Mouse (Mus musculus) embryonic facial prominence, embryonic 10.5 days (tissue): ENCODE results near the gene Srd5a1. TPM values are rescaled to one million over a fixed set of nuclear protein-coding genes. Genes with fewer than 3 reads are reported as not detected.
A peak's percentile ranks its signal among the peaks of the same experiment; 100 is the strongest.
"Not testable (repeated sequence)": the region's sequence is repeated elsewhere in the genome, so short reads cannot be mapped to it uniquely, and the experiment has no call there.

Source experiments
- DNase-seq: peaks from one replicate; pipeline ENCODE4 v3.0.0-alpha.2; 2017; ENCODE audit warnings: low spot score
- H3K27ac ChIP-seq: fragments of 300-500 bp; sonication (generic); replicated peaks from 2 replicates; pipeline ENCODE4 v1.5.1; 2016; ENCODE audit warnings: mild to moderate bottlenecking
- H3K27me3 ChIP-seq: fragments of 300-500 bp; sonication (generic); replicated peaks from 2 replicates; pipeline ENCODE4 v1.6.1; 2016; ENCODE audit warnings: low read depth, mild to moderate bottlenecking; ENCODE audit not compliant: poor library complexity, severe bottlenecking
- H3K36me3 ChIP-seq: fragments of 300-500 bp; sonication (generic); replicated peaks from 2 replicates; pipeline ENCODE4 v1.6.1; 2016; ENCODE audit warnings: mild to moderate bottlenecking, moderate library complexity
- H3K4me1 ChIP-seq: fragments of 300-500 bp; sonication (generic); 2 replicates; pipeline ENCODE4 v1.6.1; 2016
- H3K4me3 ChIP-seq: fragments of 300-500 bp; sonication (generic); 2 replicates; pipeline ENCODE4 v1.5.1; 2016; ENCODE audit warnings: mild to moderate bottlenecking, moderate library complexity
- H3K9me3 ChIP-seq: fragments of 300-500 bp; sonication (generic); 2 replicates; pipeline ENCODE4 v1.6.1; 2016; ENCODE audit warnings: mild to moderate bottlenecking
- WGBS: fragments of 180-500 bp; shearing (Covaris S2); methylation state at CpG from one replicate; pipeline ENCODE4 v1.1.7; 2016; 5-methylcytosine and 5-hydroxymethylcytosine counted together
- polyA plus RNA-seq: library from polyadenylated mRNA; unstranded; fragments of >200 nt; fragmentation: Nextera tagmentation; extraction: Ambion mirVana; gene quantifications from 2 replicates; pipeline ENCODE4 v1.2.1, GENCODE M21; 2016

Srd5a1 gene
- polyA plus RNA-seq, 1 experiment from 2014 or later = 29.0 TPM

GRCm38 (mm10) chr13:69610751-69611397 lies 368 bp downstream of the Srd5a1 start:
- peak overlapping the region; percentile 96 for H3K4me3 ChIP-seq
- H3K27me3 ChIP-seq = peaks cover 10% of the 10 kb centered on the region
- DNase-seq = no peak
- peaks cover 30% of the 10 kb centered on the region for H3K36me3 ChIP-seq
- peaks cover 23% of the 10 kb centered on the region for H3K4me1 ChIP-seq
- H3K27ac ChIP-seq = peak overlapping the region; percentile 94
- H3K9me3 ChIP-seq = no peaks in the 10 kb centered on the region
- under 1% methylated on average over 40 of the region's 40 CpGs for WGBS

- WGBS = 87% methylated on average over 8 of the region's 8 CpGs
- no peak for DNase-seq
- Histone ChIP-seq H3K27me3 (peaks cover 10% of the 10 kb centered on the region), H3K27ac (no peak overlapping the region), H3K9me3 (no peaks in the 10 kb centered on the region), H3K4me3 (no peak overlapping the region), H3K36me3 (peaks cover 8% of the 10 kb centered on the region), H3K4me1 (peaks cover 23% of the 10 kb centered on the region)
Measured at GRCm38 (mm10) chr13:69608734-69609133, 2.5 kb downstream of the Srd5a1 start.

GRCm38 (mm10) chr13:69604670-69605069 lies 6.6 kb downstream of the Srd5a1 start:
- no peak for DNase-seq
- no peaks in the 10 kb centered on the region for H3K36me3 ChIP-seq
- 79% methylated on average over 1 of the region's 1 CpGs for WGBS

GRCm38 (mm10) chr13:69601321-69601720 lies 9.9 kb downstream of the Srd5a1 start:
- Histone ChIP-seq H3K36me3 (no peaks in the 10 kb centered on the region), H3K9me3 (no peaks in the 10 kb centered on the region), H3K27me3 (no peaks in the 10 kb centered on the region), H3K4me3 (no peak overlapping the region), H3K27ac (no peak overlapping the region), H3K4me1 (no peaks in the 10 kb centered on the region)
- WGBS = 89% methylated on average over 5 of the region's 5 CpGs
- no peak for DNase-seq

More at GRCm38 (mm10) chr13:69604670-69605069, 6.6 kb downstream of the Srd5a1 start:
- Histone ChIP-seq H3K9me3 (no peaks in the 10 kb centered on the region), H3K27ac (no peak overlapping the region), H3K4me1 (peaks cover 2% of the 10 kb centered on the region; the same call in 1 of the 2 replicates), H3K4me3 (no peak overlapping the region), H3K27me3 (peaks cover 7% of the 10 kb centered on the region)

GRCm38 (mm10) chr13:69600863-69601262 lies 10.4 kb downstream of the Srd5a1 start:
- H3K27me3 ChIP-seq, H3K4me3 ChIP-seq, DNase-seq, H3K36me3 ChIP-seq, H3K9me3 ChIP-seq, H3K27ac ChIP-seq, H3K4me1 ChIP-seq: not testable (repeated sequence)
- 88% methylated on average over 5 of the region's 5 CpGs for WGBS

- Histone ChIP-seq H3K9me3 (no peaks in the 10 kb centered on the region), H3K4me3 (no peak overlapping the region), H3K27ac (no peak overlapping the region), H3K27me3 (no peaks in the 10 kb centered on the region), H3K4me1 (no peaks in the 10 kb centered on the region), H3K36me3 (no peaks in the 10 kb centered on the region)
- WGBS = 94% methylated on average over 10 of the region's 10 CpGs
- DNase-seq = no peak
Measured at GRCm38 (mm10) chr13:69598867-69599266, 12.4 kb downstream of the Srd5a1 start.

- Histone ChIP-seq H3K27ac (no peak overlapping the region), H3K4me3 (no peak overlapping the region), H3K27me3 (no peaks in the 10 kb centered on the region), H3K4me1 (no peaks in the 10 kb centered on the region; the same call in 1 of the 2 replicates), H3K36me3 (no peaks in the 10 kb centered on the region), H3K9me3 (no peaks in the 10 kb centered on the region)
- 93% methylated on average over 2 of the region's 2 CpGs for WGBS
- no peak for DNase-seq
Measured at GRCm38 (mm10) chr13:69596515-69596914, 14.7 kb downstream of the Srd5a1 start.

GRCm38 (mm10) chr13:69595911-69596310 lies 15.3 kb downstream of the Srd5a1 start:
- no peaks in the 10 kb centered on the region for H3K9me3 ChIP-seq
- no peak overlapping the region for H3K4me3 ChIP-seq
- no peak overlapping the region for H3K27ac ChIP-seq
- DNase-seq = no peak
- WGBS = 91% methylated on average over 6 of the region's 6 CpGs
- H3K4me1 ChIP-seq = no peaks in the 10 kb centered on the region; the same call in 1 of the 2 replicates
- no peaks in the 10 kb centered on the region; the same call in 1 of the 2 replicates for H3K36me3 ChIP-seq
- no peaks in the 10 kb centered on the region for H3K27me3 ChIP-seq

- no peaks in the 10 kb centered on the region for H3K27me3 ChIP-seq
- no peak overlapping the region for H3K4me3 ChIP-seq
- no peaks in the 10 kb centered on the region; the same call in 1 of the 2 replicates for H3K36me3 ChIP-seq
- no peaks in the 10 kb centered on the region for H3K9me3 ChIP-seq
- DNase-seq = no peak
- H3K4me1 ChIP-seq = no peaks in the 10 kb centered on the region; the same call in 1 of the 2 replicates
- no peak overlapping the region for H3K27ac ChIP-seq
- 84% methylated on average over 7 of the region's 7 CpGs for WGBS
Measured at GRCm38 (mm10) chr13:69594577-69595256, 16.5 kb downstream of the Srd5a1 start.

GRCm38 (mm10) chr13:69593453-69593852 lies 17.8 kb downstream of the Srd5a1 start:
- 85% methylated on average over 8 of the region's 8 CpGs for WGBS
- Histone ChIP-seq H3K4me3 (no peak overlapping the region), H3K9me3 (no peaks in the 10 kb centered on the region), H3K27ac (no peak overlapping the region), H3K4me1 (no peaks in the 10 kb centered on the region; the same call in 1 of the 2 replicates), H3K36me3 (no peaks in the 10 kb centered on the region; the same call in 1 of the 2 replicates), H3K27me3 (no peaks in the 10 kb centered on the region)
- DNase-seq = no peak

- Histone ChIP-seq H3K4me1 (no peaks in the 10 kb centered on the region; the same call in 1 of the 2 replicates), H3K27me3 (no peaks in the 10 kb centered on the region), H3K9me3 (no peaks in the 10 kb centered on the region), H3K4me3 (no peak overlapping the region), H3K27ac (no peak overlapping the region), H3K36me3 (no peaks in the 10 kb centered on the region; the same call in 1 of the 2 replicates)
- 72% methylated on average over 8 of the region's 8 CpGs for WGBS
- no peak for DNase-seq
Measured at GRCm38 (mm10) chr13:69592226-69592625, 19.0 kb downstream of the Srd5a1 start.

GRCm38 (mm10) chr13:69591338-69591737 lies 19.9 kb downstream of the Srd5a1 start:
- Histone ChIP-seq H3K36me3 (no peaks in the 10 kb centered on the region; the same call in 1 of the 2 replicates), H3K4me3 (no peak overlapping the region), H3K27ac (no peak overlapping the region), H3K9me3 (no peaks in the 10 kb centered on the region), H3K4me1 (no peaks in the 10 kb centered on the region; the same call in 1 of the 2 replicates), H3K27me3 (no peaks in the 10 kb centered on the region)
- 93% methylated on average over 5 of the region's 5 CpGs for WGBS
- no peak for DNase-seq

- peaks cover under 1% of the 10 kb centered on the region; the same call in 1 of the 2 replicates for H3K36me3 ChIP-seq
- no peak overlapping the region for H3K4me3 ChIP-seq
- H3K27ac ChIP-seq = no peak overlapping the region
- no peaks in the 10 kb centered on the region for H3K9me3 ChIP-seq
- WGBS = 65% methylated on average over 6 of the region's 6 CpGs
- H3K4me1 ChIP-seq = no peaks in the 10 kb centered on the region; the same call in 1 of the 2 replicates
- no peak for DNase-seq
- no peaks in the 10 kb centered on the region for H3K27me3 ChIP-seq
Measured at GRCm38 (mm10) chr13:69588263-69588662, 23.0 kb downstream of the Srd5a1 start.
